Mouse (Mus musculus): ENCODE data around the gene Fhl3.
"Not testable (repeated sequence)": the region's sequence is repeated elsewhere in the genome, so short reads cannot be mapped to it uniquely, and the experiment has no call there.

Gene Fhl3

GRCm38 (mm10) chr4:124708518-124709477 is 8.3 kb downstream of the Fhl3 start:
- DNase-seq (ENCODE audit: extremely low spot score, low spot score): peak; percentile 91

GRCm38 (mm10) chr4:124709961-124710446 is 9.5 kb downstream of the Fhl3 start:
- DNase-seq (ENCODE audit: extremely low spot score, low spot score): peak; percentile 63

DNA sequence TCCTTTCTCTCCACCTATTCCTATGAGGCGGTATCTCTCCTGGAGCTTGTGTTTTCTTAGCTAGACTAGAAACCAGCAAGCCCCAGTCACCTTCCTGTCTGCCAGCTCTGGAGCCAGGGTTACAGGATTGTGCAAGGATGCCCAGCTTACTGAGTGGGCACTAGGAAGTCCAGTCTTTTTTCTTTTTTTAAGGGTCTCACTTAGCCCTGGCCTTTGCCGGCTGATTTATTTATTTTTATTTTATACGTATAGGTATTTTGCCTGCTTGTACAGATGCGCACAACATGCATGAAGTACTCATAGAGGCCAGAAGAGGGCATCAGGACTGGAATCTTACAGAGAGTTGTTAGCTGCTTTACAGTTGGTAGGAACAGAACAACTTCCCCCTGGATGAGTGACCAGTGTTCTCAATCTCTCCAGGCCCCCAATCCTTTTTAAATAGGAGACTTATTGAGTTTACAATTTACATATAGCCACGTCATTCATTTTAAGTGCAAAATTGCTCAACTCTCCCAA is 10.3 kb downstream of the Fhl3 start:
- DNase-seq (ENCODE audit: extremely low spot score, low spot score): peak; percentile 49

- no peak for DNase-seq (ENCODE audit: extremely low spot score, low spot score)
These were observed 12.1 kb downstream of the Fhl3 start for GRCm38 (mm10) chr4:124712618-124713017.

- not testable (repeated sequence) for DNase-seq (ENCODE audit: extremely low spot score, low spot score)
These were observed 13.3 kb downstream of the Fhl3 start for GRCm38 (mm10) chr4:124713850-124714249.

GRCm38 (mm10) chr4:124714545-124715481 is 14.3 kb downstream of the Fhl3 start, which contains the start of gene Sf3a3:
TSS of gene Sf3a3 (plus strand) at chr4:124714776.
- DNase-seq (ENCODE audit: extremely low spot score, low spot score): peak; percentile 96

GRCm38 (mm10) chr4:124719101-124719500 is 18.6 kb downstream of the Fhl3 start:
- DNase-seq (ENCODE audit: extremely low spot score, low spot score): no peak

DNA sequence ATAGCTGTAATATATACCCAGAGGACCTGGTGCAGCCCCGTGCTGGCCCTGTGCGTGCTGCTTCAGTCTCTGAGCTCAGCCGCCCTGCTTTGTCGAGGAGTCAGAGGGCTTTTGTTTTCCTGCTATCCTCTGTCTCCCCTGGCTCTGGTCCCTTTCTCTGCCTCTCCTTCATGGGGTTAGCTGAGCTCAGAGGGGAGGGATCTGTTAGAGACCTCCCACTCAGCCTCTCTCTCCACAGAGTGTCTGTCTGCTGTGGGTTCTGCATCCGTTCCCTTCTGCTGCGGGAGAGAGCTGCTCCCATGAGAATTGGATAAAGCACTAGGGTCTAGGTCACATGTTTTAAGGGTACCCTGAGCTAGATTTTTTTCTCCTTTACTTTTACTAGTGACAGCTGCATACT is 25.6 kb downstream of the Fhl3 start:
- no peak for DNase-seq (ENCODE audit: extremely low spot score, low spot score)

- no peak for DNase-seq (ENCODE audit: extremely low spot score, low spot score)
These were observed 36.5 kb downstream of the Fhl3 start for GRCm38 (mm10) chr4:124736952-124737351.

DNA sequence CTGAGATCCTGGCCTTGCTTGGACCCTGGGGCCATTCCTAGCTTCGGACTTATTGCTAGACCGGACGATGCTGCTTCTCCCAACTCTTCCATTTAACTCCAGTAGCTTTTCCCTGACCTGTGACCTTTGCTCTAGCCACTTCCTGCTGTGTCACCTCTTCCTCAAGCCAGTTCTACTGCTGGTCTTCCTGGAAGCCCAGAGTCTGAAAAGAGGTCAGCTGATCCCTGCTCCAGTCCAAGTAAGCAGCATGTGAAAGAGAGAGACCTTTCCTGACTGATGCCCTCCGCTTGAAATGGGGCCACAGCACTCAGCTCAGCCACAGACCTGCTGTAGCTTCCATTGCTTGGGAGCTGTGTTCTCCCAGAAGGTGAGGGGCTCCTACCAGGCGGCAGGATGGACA is 37.0 kb downstream of the Fhl3 start:
- DNase-seq (ENCODE audit: extremely low spot score, low spot score): no peak

- DNase-seq (ENCODE audit: extremely low spot score, low spot score): no peak
These were observed 37.5 kb downstream of the Fhl3 start for GRCm38 (mm10) chr4:124738013-124738412.

DNA sequence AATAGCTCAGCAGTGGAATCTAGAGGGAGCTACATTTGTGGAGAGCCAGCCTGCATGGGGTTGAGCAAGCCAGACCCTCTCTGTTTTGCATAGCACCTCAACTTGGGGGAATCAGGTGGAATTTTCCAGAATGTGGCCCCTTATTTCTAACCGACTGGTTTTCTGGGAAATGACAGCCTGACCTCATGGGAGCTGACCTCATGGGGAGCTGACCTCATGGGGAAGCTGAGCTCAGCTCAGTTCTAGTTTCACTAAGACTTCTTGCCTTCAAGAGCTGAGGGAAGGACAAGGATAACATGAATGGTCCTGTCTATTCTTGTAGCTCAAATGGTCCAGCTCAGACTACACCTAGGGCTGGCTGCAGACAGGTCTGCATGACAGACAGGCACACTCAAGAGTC is 38.3 kb downstream of the Fhl3 start:
- DNase-seq (ENCODE audit: extremely low spot score, low spot score): no peak

DNA sequence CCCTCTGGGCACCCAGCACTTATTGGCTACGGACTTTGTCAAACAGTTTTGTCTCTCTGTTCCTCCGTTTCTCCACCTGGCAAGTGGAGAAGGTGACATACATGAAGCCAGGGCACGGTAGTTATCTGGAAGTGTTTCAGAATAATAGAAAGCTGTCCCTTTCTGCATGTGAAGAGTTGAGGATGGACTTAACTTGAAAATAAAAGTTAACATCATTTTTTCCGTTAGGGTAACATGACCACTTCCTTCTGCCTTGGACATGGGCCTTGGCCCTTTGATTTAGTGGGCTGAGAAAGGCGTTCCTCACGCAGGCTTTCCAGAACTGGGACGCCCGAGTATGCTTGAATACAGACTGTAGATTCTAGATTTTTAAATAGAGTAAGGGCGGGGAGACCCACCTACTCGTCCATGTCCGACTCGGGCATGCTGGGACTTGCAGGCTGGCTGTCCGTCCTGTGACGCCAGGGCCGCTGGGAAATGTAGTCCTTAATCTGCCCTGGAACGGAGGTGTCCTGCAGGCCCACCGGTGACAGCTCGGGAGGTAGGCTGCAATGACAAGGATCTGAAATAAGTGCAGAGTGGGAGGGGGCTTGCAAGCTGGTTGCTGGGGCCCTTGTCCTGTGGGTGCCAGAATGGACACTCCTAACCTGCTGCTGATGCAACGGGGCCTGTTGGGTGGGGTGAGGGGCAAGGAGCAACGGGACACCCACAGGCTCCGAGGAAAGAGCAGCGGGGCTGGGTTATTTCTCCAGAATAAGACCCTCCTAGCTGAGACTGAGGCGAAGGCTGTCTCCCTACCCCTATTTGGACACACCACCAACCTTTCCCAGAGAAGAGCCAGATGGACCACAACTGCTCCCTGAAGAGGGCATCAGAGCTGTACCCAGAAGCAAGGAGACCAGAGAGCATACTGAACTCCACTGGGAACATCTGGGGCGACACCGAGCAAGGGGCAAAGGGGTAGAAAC is 41.2 kb downstream of the Fhl3 start, which contains the start of gene Inpp5b:
Inpp5b (plus strand) TSS at position 475 of the 968 bp plus-strand sequence.
- DNase-seq (ENCODE audit: extremely low spot score, low spot score): peak; percentile 73

GRCm38 (mm10) chr4:124742839-124743238 is 42.3 kb downstream of the Fhl3 start:
- DNase-seq (ENCODE audit: extremely low spot score, low spot score): no peak

DNA sequence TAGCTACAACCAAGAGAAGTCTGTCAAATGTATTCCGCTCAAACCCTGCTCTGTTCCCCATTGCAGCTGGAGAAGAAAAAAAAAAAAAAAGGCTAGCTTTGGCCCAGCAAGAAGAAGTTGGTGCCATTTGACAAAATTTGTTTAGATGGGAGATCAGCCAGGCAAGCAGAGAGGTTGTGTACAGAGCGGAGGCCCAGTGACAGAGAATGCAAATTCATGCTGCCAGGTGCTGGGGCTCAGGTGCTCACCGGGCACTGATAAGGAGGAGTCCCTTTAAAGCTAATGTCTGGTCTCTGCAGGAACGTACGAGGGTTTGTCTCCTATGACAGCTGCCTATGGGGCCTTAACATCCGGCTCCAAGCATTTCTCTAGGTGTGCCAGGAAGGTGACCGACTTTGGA is 46.1 kb downstream of the Fhl3 start:
- no peak for DNase-seq (ENCODE audit: extremely low spot score, low spot score)

GRCm38 (mm10) chr4:124747851-124748250 is 47.4 kb downstream of the Fhl3 start:
- no peak for DNase-seq (ENCODE audit: extremely low spot score, low spot score)

DNA sequence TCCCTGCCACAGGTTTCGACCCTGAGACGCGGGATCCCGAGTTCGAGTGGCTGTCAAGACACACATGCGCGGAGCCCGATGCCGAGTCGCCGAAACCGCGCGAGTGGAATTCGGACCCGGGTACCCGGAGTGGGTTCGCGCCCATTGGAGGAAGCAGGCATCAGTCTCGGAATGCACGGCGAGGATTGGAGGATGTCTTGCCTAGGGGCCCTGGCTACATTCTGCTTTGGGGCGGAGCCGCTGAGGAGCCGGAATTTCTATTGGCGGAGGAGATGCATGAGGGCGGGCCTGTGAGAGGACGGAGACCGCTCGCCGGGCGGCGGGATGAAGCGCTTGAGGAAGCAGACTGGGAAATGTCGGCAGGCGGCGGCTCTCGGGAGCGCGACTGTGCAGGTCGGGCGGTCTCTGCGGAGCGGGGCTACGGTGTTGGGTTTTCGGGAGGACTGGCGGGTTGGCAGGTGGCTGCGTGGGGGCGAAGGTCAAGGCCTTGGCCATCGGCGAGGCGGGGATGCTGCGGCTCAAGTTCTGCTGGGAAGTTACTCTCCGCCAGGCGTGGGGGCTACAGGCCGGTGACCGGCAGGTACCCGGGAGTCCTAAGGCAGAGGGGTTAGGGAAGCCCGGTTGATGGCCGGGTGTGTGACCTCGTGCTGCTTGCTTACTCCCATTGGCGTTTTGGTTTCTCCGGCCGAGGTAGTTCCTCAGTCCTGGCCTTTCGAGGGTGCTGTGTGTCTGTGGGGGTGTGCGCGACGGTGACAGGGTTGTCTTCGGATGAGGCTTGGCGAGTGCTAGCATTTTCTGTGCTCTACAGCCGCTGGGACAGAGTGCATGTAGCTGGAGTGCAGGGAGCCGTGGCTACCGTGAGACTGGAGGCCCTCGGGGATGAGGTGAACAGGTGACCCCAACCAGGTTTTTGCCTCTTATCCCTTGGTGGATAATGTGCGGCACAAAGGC is 51.1 kb downstream of the Fhl3 start:
- peak; percentile 93 for DNase-seq (ENCODE audit: extremely low spot score, low spot score)

GRCm38 (mm10) chr4:124752281-124753199 is 52.0 kb downstream of the Fhl3 start:
- DNase-seq (ENCODE audit: extremely low spot score, low spot score): no peak
